Mouse (Mus musculus) limb, embryonic 12.5 days (tissue): ENCODE data around the gene Gm34302. TPM values are rescaled to one million over a fixed set of nuclear protein-coding genes. Genes with fewer than 3 reads are reported as not detected.
"Not testable (repeated sequence)": the region's sequence is repeated elsewhere in the genome, so short reads cannot be mapped to it uniquely, and the experiment has no call there.

Experiments used
- ATAC-seq: fragments of 200-750 bp; cut with Nextera tagmentation; 2 replicates; pipeline ENCODE4 v1.8.0; 2017; ENCODE audit warnings: low read depth, moderate TSS enrichment; ENCODE audit not compliant: insufficient number of reproducible peaks, insufficient read depth, low FRiP score, low TSS enrichment
- H3K27ac ChIP-seq: fragments of 300-500 bp; sonication (generic); 2 replicates; pipeline ENCODE4 v1.5.1; 2016; ENCODE audit warnings: mild to moderate bottlenecking, moderate library complexity
- H3K27me3 ChIP-seq: fragments of 300-500 bp; sonication (generic); 2 replicates; pipeline ENCODE4 v1.6.1; 2016; ENCODE audit warnings: mild to moderate bottlenecking, moderate library complexity
- H3K36me3 ChIP-seq: fragments of 300-500 bp; sonication (generic); 2 replicates; pipeline ENCODE4 v1.6.1; 2016; ENCODE audit warnings: mild to moderate bottlenecking, moderate library complexity
- H3K4me1 ChIP-seq: fragments of 300-500 bp; sonication (generic); replicated peaks from 2 replicates; pipeline ENCODE4 v1.6.1; 2016
- H3K4me2 ChIP-seq: fragments of 300-500 bp; sonication (generic); 2 replicates; pipeline ENCODE4 v1.6.1; 2016; ENCODE audit warnings: mild to moderate bottlenecking, moderate library complexity
- H3K4me3 ChIP-seq: fragments of 300-500 bp; sonication (generic); replicated peaks from 2 replicates; pipeline ENCODE4 v1.5.1; 2016; ENCODE audit warnings: mild to moderate bottlenecking
- H3K9ac ChIP-seq: fragments of 300-500 bp; sonication (generic); replicated peaks from 2 replicates; pipeline ENCODE4 v1.6.1; 2016; ENCODE audit warnings: mild to moderate bottlenecking, moderate library complexity
- H3K9me3 ChIP-seq: fragments of 300-500 bp; sonication (generic); 2 replicates; pipeline ENCODE4 v1.6.1; 2016; ENCODE audit warnings: mild to moderate bottlenecking, moderate library complexity
- WGBS: fragments of 180-500 bp; shearing (Covaris S2); methylation state at CpG from one replicate; pipeline ENCODE4 v1.1.7; 2016; 5-methylcytosine and 5-hydroxymethylcytosine counted together
- polyA plus RNA-seq: library from polyadenylated mRNA; unstranded; fragments of >200 nt; fragmentation: Nextera tagmentation; extraction: Ambion mirVana; gene quantifications from 2 replicates; pipeline ENCODE4 v1.2.1, GENCODE M21; 2016

Gene Gm34302
- not detected in 2 replicates for polyA plus RNA-seq

GRCm38 (mm10) chr3:63483726-63484125 lies at the start of gene Gm34302:
Gene Gm34302, minus strand, starts transcription at chr3:63483879.
- Histone ChIP-seq H3K36me3 (no peaks in the 10 kb centered on the region), H3K9ac (no peak within 1 kb of the TSS), H3K4me1 (no peaks in the 10 kb centered on the region), H3K4me2 (no peak within 1 kb of the TSS), H3K27ac (no peak within 1 kb of the TSS), H3K27me3 (no peaks in the 10 kb centered on the region), H3K4me3 (no peak within 1 kb of the TSS), H3K9me3 (no peaks in the 10 kb centered on the region)
- 67% methylated on average over 1 of the region's 1 CpGs for WGBS
- ATAC-seq = no peak

- no peaks in the 10 kb centered on the region for H3K36me3 ChIP-seq
- H3K4me2 ChIP-seq = no peak overlapping the region
- no peak overlapping the region for H3K4me3 ChIP-seq
- 62% methylated on average over 1 of the region's 1 CpGs for WGBS
- H3K27me3 ChIP-seq = no peaks in the 10 kb centered on the region
- H3K9ac ChIP-seq = no peak overlapping the region
- H3K27ac ChIP-seq = no peak overlapping the region
- no peaks in the 10 kb centered on the region for H3K4me1 ChIP-seq
- no peaks in the 10 kb centered on the region for H3K9me3 ChIP-seq
- ATAC-seq = no peak
These were observed 48.2 kb upstream of the Gm34302 start for GRCm38 (mm10) chr3:63531847-63532246.

- Histone ChIP-seq H3K9me3 (no peaks in the 10 kb centered on the region), H3K4me2 (no peak overlapping the region), H3K27ac (no peak overlapping the region), H3K27me3 (no peaks in the 10 kb centered on the region), H3K9ac (no peak overlapping the region), H3K36me3 (no peaks in the 10 kb centered on the region), H3K4me3 (no peak overlapping the region), H3K4me1 (no peaks in the 10 kb centered on the region)
- whole genome bisulfite sequencing = 91% methylated on average over 1 of the region's 1 CpGs
- no peak for ATAC-seq
These were observed 34.0 kb upstream of the Gm34302 start for GRCm38 (mm10) chr3:63517681-63518080.

- not testable (repeated sequence) for H3K27ac ChIP-seq, H3K4me1 ChIP-seq, H3K9me3 ChIP-seq, H3K4me2 ChIP-seq, ATAC-seq, H3K4me3 ChIP-seq, H3K27me3 ChIP-seq, H3K36me3 ChIP-seq, H3K9ac ChIP-seq
- 85% methylated on average over 3 of the region's 3 CpGs for WGBS
These were observed 32.6 kb upstream of the Gm34302 start for GRCm38 (mm10) chr3:63516279-63516678.

GRCm38 (mm10) chr3:63511316-63511715 lies 27.6 kb upstream of the Gm34302 start:
- Histone ChIP-seq H3K4me2 (no peak overlapping the region), H3K9me3 (no peaks in the 10 kb centered on the region), H3K4me1 (no peaks in the 10 kb centered on the region), H3K9ac (no peak overlapping the region), H3K27ac (no peak overlapping the region), H3K4me3 (no peak overlapping the region), H3K36me3 (no peaks in the 10 kb centered on the region), H3K27me3 (no peaks in the 10 kb centered on the region)
- WGBS = 91% methylated on average over 6 of the region's 6 CpGs
- no peak for ATAC-seq

- no peak overlapping the region for H3K4me3 ChIP-seq
- H3K36me3 ChIP-seq = no peaks in the 10 kb centered on the region
- H3K4me1 ChIP-seq = no peaks in the 10 kb centered on the region
- no peak overlapping the region for H3K4me2 ChIP-seq
- H3K27me3 ChIP-seq = no peaks in the 10 kb centered on the region
- H3K27ac ChIP-seq = no peak overlapping the region
- WGBS = 86% methylated on average over 2 of the region's 2 CpGs
- no peak overlapping the region for H3K9ac ChIP-seq
- ATAC-seq = no peak
- no peaks in the 10 kb centered on the region for H3K9me3 ChIP-seq
These were observed 25.8 kb upstream of the Gm34302 start for GRCm38 (mm10) chr3:63509484-63509883.

GRCm38 (mm10) chr3:63508924-63509323 lies 25.2 kb upstream of the Gm34302 start:
- H3K4me2 ChIP-seq = no peak overlapping the region
- ATAC-seq = no peak
- no peaks in the 10 kb centered on the region for H3K9me3 ChIP-seq
- H3K36me3 ChIP-seq = no peaks in the 10 kb centered on the region
- no peaks in the 10 kb centered on the region for H3K4me1 ChIP-seq
- no peak overlapping the region for H3K4me3 ChIP-seq
- no peak overlapping the region for H3K9ac ChIP-seq
- H3K27me3 ChIP-seq = no peaks in the 10 kb centered on the region
- H3K27ac ChIP-seq = no peak overlapping the region
- WGBS = 91% methylated on average over 5 of the region's 5 CpGs

GRCm38 (mm10) chr3:63504433-63504832 lies 20.8 kb upstream of the Gm34302 start:
- H3K27ac ChIP-seq = no peak overlapping the region
- no peak overlapping the region for H3K4me3 ChIP-seq
- H3K4me2 ChIP-seq = no peak overlapping the region
- 87% methylated on average over 5 of the region's 5 CpGs for WGBS
- ATAC-seq = no peak
- no peak overlapping the region for H3K9ac ChIP-seq
- H3K4me1 ChIP-seq = no peaks in the 10 kb centered on the region
- no peaks in the 10 kb centered on the region for H3K27me3 ChIP-seq
- no peaks in the 10 kb centered on the region for H3K36me3 ChIP-seq
- H3K9me3 ChIP-seq = no peaks in the 10 kb centered on the region

GRCm38 (mm10) chr3:63494625-63495382 lies 11.1 kb upstream of the Gm34302 start:
- Histone ChIP-seq H3K4me1 (peaks cover 14% of the 10 kb centered on the region), H3K27me3 (no peaks in the 10 kb centered on the region), H3K9me3 (0 out of 2 replicates have a peak, but pooled peaks cover 4% of the 10 kb centered on the region), H3K36me3 (no peaks in the 10 kb centered on the region), H3K4me3 (no peak overlapping the region), H3K9ac (no peak overlapping the region), H3K4me2 (no peak overlapping the region), H3K27ac (0 out of 2 replicates have a peak overlapping the region, but pooled peaks have one; percentile 83)
- 27% methylated on average over 5 of the region's 5 CpGs for WGBS
- ATAC-seq = no peak

- Histone ChIP-seq H3K4me3 (no peak overlapping the region), H3K27ac (peak overlapping the region; percentile 83), H3K9ac (no peak overlapping the region), H3K36me3 (no peaks in the 10 kb centered on the region), H3K4me2 (peak overlapping the region; percentile 16; the same call in 1 of the 2 replicates), H3K27me3 (no peaks in the 10 kb centered on the region), H3K9me3 (0 out of 2 replicates have a peak, but pooled peaks cover 4% of the 10 kb centered on the region), H3K4me1 (peaks cover 14% of the 10 kb centered on the region)
- 18% methylated on average over 4 of the region's 4 CpGs for WGBS
- ATAC-seq = peak; percentile 96
These were observed 9.9 kb upstream of the Gm34302 start for GRCm38 (mm10) chr3:63493563-63493962.

GRCm38 (mm10) chr3:63440426-63441125 lies 43.1 kb downstream of the Gm34302 start:
- H3K36me3 ChIP-seq = no peaks in the 10 kb centered on the region
- no peak for ATAC-seq
- no peak overlapping the region for H3K4me3 ChIP-seq
- no peak overlapping the region for H3K4me2 ChIP-seq
- H3K9me3 ChIP-seq = no peaks in the 10 kb centered on the region
- H3K9ac ChIP-seq = no peak overlapping the region
- H3K4me1 ChIP-seq = no peaks in the 10 kb centered on the region
- no peak overlapping the region for H3K27ac ChIP-seq
- H3K27me3 ChIP-seq = no peaks in the 10 kb centered on the region
- 90% methylated on average over 1 of the region's 1 CpGs for WGBS
